Mouse (Mus musculus) limb, embryonic 15.5 days (tissue): ENCODE results near the gene Msl1. TPM values are rescaled to one million over a fixed set of nuclear protein-coding genes. Genes with fewer than 3 reads are reported as not detected.

Experiments
- ATAC-seq: fragments of 200-750 bp; cut with Nextera tagmentation; 2 replicates; pipeline ENCODE4 v1.8.0; 2017; ENCODE audit warnings: low read depth, moderate TSS enrichment; ENCODE audit not compliant: insufficient number of reproducible peaks, low FRiP score, low TSS enrichment
- H3K27ac ChIP-seq: fragments of 300-500 bp; sonication (generic); 2 replicates; pipeline ENCODE4 v1.5.1; 2015; ENCODE audit warnings: moderate library complexity, mild to moderate bottlenecking, inconsistent platforms
- H3K27me3 ChIP-seq: fragments of 300-500 bp; sonication (generic); 2 replicates; pipeline ENCODE4 v1.6.1; 2015; ENCODE audit warnings: inconsistent platforms
- H3K36me3 ChIP-seq: fragments of 300-500 bp; sonication (generic); 2 replicates; pipeline ENCODE4 v1.6.1; 2015; ENCODE audit warnings: inconsistent platforms
- H3K4me1 ChIP-seq: fragments of 300-500 bp; sonication (generic); 2 replicates; pipeline ENCODE4 v1.6.1; 2015; ENCODE audit warnings: inconsistent platforms
- H3K4me2 ChIP-seq: fragments of 300-500 bp; sonication (generic); 2 replicates; pipeline ENCODE4 v1.6.1; 2015; ENCODE audit warnings: mild to moderate bottlenecking, inconsistent platforms
- H3K4me3 ChIP-seq: fragments of 300-500 bp; sonication (generic); 2 replicates; pipeline ENCODE4 v1.5.1; 2015; ENCODE audit warnings: mild to moderate bottlenecking, inconsistent platforms
- H3K9ac ChIP-seq: fragments of 300-500 bp; sonication (generic); 2 replicates; pipeline ENCODE4 v1.6.1; 2015; ENCODE audit warnings: inconsistent platforms
- H3K9me3 ChIP-seq: fragments of 300-500 bp; sonication (generic); 2 replicates; pipeline ENCODE4 v1.6.1; 2016; ENCODE audit warnings: inconsistent platforms
- WGBS: fragments of 180-500 bp; shearing (Covaris S2); methylation state at CpG from one replicate; pipeline ENCODE4 v1.1.7; 2015; 5-methylcytosine and 5-hydroxymethylcytosine counted together
- polyA plus RNA-seq: library from polyadenylated mRNA; unstranded; fragments of >200 nt; fragmentation: Nextera tagmentation; extraction: Ambion mirVana; gene quantifications from 2 replicates; pipeline ENCODE4 v1.2.1, GENCODE M21; 2015

Gene Msl1
- polyA plus RNA-seq, 1 experiment from 2014 or later, result 25.8 TPM

DNA sequence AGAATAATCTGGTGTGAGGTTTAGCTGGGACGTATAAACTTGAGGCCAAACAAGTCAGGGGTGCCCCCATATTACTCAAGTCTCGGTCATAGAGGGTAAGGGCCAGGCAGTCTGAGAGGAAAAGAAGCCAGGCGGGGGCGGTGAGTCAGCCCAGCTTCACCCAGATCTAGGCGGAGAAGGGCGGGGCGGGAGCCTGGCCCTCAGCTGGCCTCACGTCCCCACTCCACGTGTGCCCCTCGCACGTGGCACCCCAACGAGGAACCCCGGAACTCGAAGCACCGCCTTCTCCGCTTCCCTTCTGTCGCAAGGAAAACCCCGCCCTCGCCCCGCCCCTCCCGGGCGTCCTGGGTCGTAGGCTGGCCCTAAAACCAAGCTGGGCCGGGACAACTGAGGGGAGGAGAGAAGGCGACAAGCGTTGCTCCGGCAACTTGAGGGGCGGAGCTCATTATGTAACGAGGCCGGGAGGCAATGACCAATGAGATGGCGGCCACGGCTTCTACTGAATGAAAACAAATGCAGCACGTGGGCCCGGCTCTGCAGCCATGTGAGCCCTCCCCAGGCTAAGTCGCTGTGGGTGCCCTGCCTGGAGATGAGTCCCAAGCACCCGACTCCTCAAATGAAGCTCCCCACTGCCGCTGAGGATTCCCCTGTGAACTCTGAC lies 21.6 kb upstream of the Msl1 start:
- ATAC-seq, result peak; percentile 76
- Histone ChIP-seq H3K9me3 (no peaks in the 10 kb centered on the region), H3K4me2 (peak overlapping the region; percentile 87), H3K27me3 (no peaks in the 10 kb centered on the region), H3K4me3 (peak overlapping the region; percentile 37), H3K9ac (no peak overlapping the region; the same call in 1 of the 2 replicates), H3K27ac (peak overlapping the region; percentile 35), H3K4me1 (peaks cover 64% of the 10 kb centered on the region), H3K36me3 (peaks cover 22% of the 10 kb centered on the region)
- under 1% methylated on average over 36 of the region's 37 CpGs for WGBS

DNA sequence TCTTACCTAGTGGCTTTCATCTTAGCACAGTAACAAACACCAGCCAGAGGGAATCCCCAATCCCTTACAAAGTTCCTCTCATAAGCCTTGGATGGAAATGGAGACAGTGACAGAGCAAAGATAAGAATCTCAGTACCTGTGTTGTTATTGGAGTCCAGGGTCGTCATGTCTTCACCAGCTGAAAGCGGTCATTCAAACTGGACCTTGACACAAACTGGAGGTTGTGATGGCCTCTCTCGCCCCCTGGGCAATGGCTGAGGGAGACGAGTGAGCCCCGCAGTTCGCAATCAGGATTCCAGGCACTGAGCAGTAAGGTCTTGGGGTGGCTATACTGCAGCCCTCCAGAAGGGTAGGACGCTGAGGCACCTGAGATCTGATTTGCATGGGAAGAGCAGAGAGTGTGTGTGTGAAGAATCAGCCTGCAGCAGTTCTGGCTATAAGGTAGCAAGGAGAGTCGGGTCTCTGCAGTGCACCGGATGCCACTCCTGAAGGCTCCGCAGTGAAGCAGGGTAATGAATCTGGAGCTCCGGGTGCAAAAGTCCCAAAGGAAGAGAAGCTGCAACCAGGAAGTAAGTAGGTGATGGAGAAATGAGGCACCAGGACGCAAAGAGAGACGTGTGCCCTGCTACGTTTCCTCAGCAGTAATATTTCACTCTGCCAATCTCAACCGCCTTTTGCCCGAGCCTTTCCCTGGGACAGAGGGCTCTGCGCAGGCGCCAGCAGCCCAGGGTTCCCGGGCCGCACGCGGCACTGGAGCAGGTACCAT lies 20.6 kb upstream of the Msl1 start, which contains the start of gene Nr1d1:
Nr1d1 (minus strand) TSS at position 752 of the 766 bp plus-strand sequence.
- H3K4me1 ChIP-seq, result peaks cover 62% of the 10 kb centered on the region

DNA sequence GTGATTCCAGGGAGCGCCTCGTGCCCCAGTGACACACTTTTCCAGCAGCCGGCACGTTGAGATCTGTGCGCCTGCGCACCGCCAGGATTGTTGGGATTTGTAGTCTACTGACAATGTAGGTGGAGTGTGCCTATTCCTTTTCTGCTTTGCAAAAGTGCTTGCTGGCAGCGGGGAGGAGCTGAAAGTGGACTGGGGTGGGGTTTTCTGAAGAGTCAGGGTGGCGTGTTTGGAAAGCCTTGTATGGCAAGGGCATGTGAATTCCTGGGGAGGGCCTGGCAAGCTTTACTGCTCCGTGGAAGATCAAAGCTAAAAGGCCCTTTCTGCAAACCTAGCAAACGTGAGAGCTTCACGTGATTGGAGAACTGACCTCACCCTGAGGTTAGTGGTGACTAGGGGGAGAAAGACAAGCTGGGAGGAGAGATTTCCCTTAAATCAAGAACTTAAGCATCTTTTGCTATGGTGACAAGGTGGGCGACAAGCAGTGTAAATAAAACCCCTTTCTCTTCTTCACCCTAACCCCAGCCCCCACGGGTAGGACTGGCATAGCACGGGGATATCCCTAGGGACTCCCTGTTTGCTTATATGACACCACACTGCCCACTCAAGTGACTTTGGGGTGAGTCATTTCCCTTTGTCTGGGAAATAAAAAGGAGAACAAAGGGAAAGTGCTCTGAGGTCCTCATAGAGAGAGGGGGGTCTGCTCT lies 19.8 kb upstream of the Msl1 start:
- 4% methylated on average over 15 of the region's 15 CpGs for WGBS
- H3K36me3 ChIP-seq, result peaks cover 6% of the 10 kb centered on the region; the same call in 1 of the 2 replicates
- no peak overlapping the region for H3K9ac ChIP-seq
- no peaks in the 10 kb centered on the region for H3K27me3 ChIP-seq
- peak overlapping the region; percentile 37 for H3K4me3 ChIP-seq
- peak overlapping the region; percentile 87 for H3K4me2 ChIP-seq
- H3K4me1 ChIP-seq, result peaks cover 62% of the 10 kb centered on the region
- H3K27ac ChIP-seq, result peak overlapping the region; percentile 89
- peak; percentile 66 for ATAC-seq
- no peaks in the 10 kb centered on the region for H3K9me3 ChIP-seq

More for the DNA sequence above, 20.6 kb upstream of the Msl1 start, which contains the start of gene Nr1d1:
- Histone ChIP-seq H3K4me3 (peak within 1 kb of the TSS; percentile 37), H3K9me3 (no peaks in the 10 kb centered on the region), H3K9ac (no peak within 1 kb of the TSS), H3K4me2 (peak within 1 kb of the TSS; percentile 87), H3K36me3 (peaks cover 12% of the 10 kb centered on the region; the same call in 1 of the 2 replicates), H3K27me3 (no peaks in the 10 kb centered on the region), H3K27ac (peak within 1 kb of the TSS; percentile 89)
- no peak for ATAC-seq
- WGBS, result 1% methylated on average over 22 of the region's 22 CpGs

DNA sequence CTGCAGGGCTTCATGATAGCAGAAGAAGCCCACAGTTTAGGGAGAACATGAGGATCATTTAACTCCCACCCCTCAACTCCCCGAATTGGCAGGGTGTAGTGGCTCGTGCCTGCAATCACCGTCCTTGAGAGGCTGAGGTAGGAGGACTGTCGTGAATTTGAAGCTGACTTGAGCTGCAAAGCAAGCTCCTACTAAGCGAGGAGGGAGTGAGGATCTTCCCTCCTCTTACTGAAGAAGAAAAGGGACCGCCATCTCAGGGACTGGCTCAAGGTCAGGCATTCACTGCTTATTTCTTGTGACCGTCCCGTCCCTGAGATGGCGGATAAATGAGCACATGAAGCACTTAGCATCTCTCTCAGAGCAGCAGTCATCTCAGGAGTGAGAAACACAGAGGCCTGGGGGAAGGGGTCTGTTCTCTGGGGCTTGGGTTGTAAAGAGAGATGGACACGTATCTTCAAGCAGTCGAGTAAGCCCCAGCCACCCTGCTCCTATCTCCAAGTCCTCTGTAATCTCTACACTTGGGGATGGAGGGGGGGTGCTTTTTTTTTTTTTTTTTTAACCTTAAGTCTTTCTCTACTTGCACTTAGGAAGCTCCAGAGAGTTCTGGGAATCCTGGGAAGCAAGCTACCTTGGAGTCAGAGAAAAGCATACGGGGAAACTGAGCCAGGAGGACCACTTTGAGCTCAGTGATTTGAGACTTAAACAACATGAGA lies 19.1 kb upstream of the Msl1 start:
- H3K4me1 ChIP-seq, result peaks cover 62% of the 10 kb centered on the region
- ATAC-seq, result no peak
- H3K9me3 ChIP-seq, result no peaks in the 10 kb centered on the region
- H3K27ac ChIP-seq, result peak overlapping the region; percentile 89
- 0 out of 2 replicates have a peak, but pooled peaks cover 3% of the 10 kb centered on the region for H3K36me3 ChIP-seq
- 44% methylated on average over 12 of the region's 12 CpGs for WGBS
- no peaks in the 10 kb centered on the region for H3K27me3 ChIP-seq
- H3K4me3 ChIP-seq, result no peak overlapping the region; the same call in 1 of the 2 replicates
- H3K4me2 ChIP-seq, result peak overlapping the region; percentile 87
- no peak overlapping the region for H3K9ac ChIP-seq

DNA sequence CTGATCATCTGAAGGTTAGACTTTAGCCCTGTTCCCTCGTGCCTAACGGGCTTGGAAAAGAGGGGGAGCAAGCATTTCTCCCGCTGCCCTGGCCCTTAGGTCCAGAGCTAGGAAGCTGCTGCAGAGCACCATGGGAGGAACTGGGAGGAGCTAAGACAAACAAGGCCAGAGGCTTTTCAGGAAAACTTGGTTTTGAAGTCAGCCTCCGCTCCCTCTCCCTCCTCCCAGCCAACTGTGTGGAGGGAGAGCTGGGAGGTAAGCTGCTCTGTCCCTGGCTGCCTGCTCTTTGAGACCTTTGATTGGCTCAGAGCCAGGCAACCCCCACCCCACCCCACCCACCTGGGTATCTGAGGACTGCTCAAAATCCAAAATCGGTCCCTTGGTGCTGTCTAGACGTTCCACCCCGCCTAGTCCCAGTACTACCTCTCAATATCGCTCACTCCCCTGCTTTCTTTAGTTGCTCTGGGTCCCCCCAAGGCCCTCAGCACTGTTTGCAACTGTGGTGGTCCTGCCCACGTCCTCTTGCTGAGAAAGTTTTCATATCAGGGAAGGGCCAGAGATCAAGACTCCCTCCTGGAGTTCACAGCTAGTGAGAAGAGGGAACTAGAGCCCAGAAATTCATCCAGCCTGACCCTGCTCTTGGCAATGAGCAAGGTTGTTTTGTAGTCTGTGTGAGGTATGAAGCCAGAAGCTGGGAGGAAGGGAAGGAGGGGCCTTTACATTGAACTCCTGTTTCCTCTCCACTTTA lies 18.3 kb upstream of the Msl1 start:
- Histone ChIP-seq H3K9me3 (no peaks in the 10 kb centered on the region), H3K36me3 (no peaks in the 10 kb centered on the region), H3K4me3 (no peak overlapping the region), H3K27me3 (no peaks in the 10 kb centered on the region), H3K4me1 (peaks cover 64% of the 10 kb centered on the region), H3K27ac (peak overlapping the region; percentile 89), H3K9ac (no peak overlapping the region), H3K4me2 (peak overlapping the region; percentile 27)
- no peak for ATAC-seq
- WGBS, result 14% methylated on average over 9 of the region's 9 CpGs

DNA sequence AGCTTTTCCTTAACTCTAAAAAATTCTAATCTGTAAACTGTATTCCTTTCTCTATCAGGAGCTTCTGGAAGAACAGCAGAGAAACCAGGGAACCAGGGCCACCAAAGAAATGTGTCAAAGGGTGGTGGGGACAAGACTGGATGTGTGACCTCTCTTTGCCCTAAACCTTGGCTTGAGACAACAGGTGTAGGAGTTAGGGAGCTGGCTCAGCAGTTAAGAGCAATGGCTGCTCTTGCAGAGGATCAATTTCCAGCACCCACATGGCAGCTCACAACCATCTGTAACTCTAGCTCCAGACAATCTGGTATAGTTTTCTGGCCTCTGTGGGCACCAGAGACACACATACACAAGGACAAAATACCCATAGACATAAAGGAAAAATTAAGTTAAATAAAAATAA lies 17.4 kb upstream of the Msl1 start:
- peak overlapping the region; percentile 89 for H3K27ac ChIP-seq
- H3K9me3 ChIP-seq, result no peaks in the 10 kb centered on the region
- H3K27me3 ChIP-seq, result no peaks in the 10 kb centered on the region
- H3K36me3 ChIP-seq, result no peaks in the 10 kb centered on the region
- ATAC-seq, result no peak
- no peak overlapping the region for H3K4me2 ChIP-seq
- peaks cover 65% of the 10 kb centered on the region for H3K4me1 ChIP-seq
- no peak overlapping the region for H3K9ac ChIP-seq
- H3K4me3 ChIP-seq, result no peak overlapping the region

DNA sequence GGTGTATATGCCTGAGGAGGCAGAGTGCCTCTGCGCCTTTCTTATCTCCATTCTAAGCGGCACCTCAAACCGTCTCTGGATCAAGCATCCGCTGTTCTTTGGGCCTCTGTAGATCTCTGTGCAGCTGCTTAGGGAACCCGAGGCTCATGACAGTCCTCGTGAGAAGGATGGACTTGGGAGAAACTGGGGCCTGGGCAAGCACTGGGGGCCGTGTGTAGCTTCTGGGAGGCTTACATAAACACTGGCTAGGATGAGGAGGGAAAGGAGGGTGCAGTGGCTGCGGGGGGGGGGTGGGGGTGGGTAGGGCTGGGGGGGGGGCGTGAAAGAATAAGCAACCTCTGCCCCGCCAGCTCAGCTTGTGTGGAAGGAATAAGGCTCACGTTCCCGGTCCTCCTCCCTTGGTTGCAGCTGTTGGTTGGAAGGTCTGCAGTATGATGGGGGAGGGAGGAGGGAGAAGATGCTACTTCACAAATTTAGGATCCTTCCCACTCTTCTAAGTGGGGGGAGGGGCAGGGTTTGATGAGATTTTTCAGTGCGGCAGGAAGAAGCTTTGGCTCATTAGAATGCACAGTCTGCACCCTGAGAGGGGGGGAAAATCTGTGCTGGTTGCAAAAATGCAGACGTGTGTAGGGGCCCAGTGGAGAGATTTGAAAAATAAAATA lies 13.3 kb upstream of the Msl1 start:
- no peaks in the 10 kb centered on the region for H3K9me3 ChIP-seq
- 0 out of 2 replicates have a peak overlapping the region, but pooled peaks have one; percentile 14 for H3K9ac ChIP-seq
- H3K4me3 ChIP-seq, result no peak overlapping the region
- H3K27me3 ChIP-seq, result no peaks in the 10 kb centered on the region
- WGBS, result 26% methylated on average over 13 of the region's 14 CpGs
- peaks cover 65% of the 10 kb centered on the region for H3K4me1 ChIP-seq
- no peaks in the 10 kb centered on the region for H3K36me3 ChIP-seq
- H3K4me2 ChIP-seq, result 0 out of 2 replicates have a peak overlapping the region, but pooled peaks have one; percentile 37
- no peak for ATAC-seq
- peak overlapping the region; percentile 89 for H3K27ac ChIP-seq

DNA sequence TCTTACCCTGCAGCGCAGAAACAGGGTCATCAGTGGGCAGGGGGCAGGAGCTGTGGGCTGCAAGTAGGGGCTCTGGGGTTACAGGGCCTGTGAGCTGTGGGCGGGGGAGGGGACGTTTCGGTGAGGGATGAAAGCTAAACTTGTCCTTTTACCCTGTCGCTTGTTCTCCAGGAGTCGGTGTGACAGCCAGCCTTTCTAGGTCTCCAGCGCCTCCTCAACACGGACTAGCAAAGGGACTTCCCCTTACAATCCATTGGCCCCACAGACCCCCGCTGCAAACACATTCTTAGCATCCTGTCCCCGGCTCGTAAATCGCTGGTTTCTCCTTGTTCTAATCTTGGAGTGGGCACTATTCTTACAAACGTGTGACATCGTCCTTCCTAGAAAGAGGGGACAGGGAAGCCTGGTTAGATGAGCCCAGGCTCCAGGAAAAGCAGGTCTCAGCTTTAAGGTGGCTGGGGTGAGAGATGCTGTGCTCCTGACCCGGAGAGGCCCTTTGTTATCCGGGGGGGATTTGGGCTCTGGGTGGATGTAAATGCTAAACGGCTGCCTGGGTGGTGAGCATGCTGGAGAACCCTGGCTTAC lies 12.6 kb upstream of the Msl1 start:
- H3K9me3 ChIP-seq, result no peaks in the 10 kb centered on the region
- no peaks in the 10 kb centered on the region for H3K36me3 ChIP-seq
- peak overlapping the region; percentile 37 for H3K4me2 ChIP-seq
- no peaks in the 10 kb centered on the region for H3K27me3 ChIP-seq
- peak overlapping the region; percentile 20; the same call in 1 of the 2 replicates for H3K4me3 ChIP-seq
- H3K27ac ChIP-seq, result peak overlapping the region; percentile 89
- H3K9ac ChIP-seq, result no peak overlapping the region; the same call in 1 of the 2 replicates
- H3K4me1 ChIP-seq, result peaks cover 67% of the 10 kb centered on the region
- 12% methylated on average over 17 of the region's 17 CpGs for WGBS
- no peak for ATAC-seq

- Histone ChIP-seq H3K4me1 (peaks cover 65% of the 10 kb centered on the region), H3K9ac (no peak overlapping the region; the same call in 1 of the 2 replicates), H3K27me3 (no peaks in the 10 kb centered on the region), H3K9me3 (no peaks in the 10 kb centered on the region), H3K27ac (peak overlapping the region; percentile 89), H3K36me3 (no peaks in the 10 kb centered on the region), H3K4me2 (peak overlapping the region; percentile 37), H3K4me3 (peak overlapping the region; percentile 20)
- peak; percentile 46; the same call in 1 of the 2 replicates for ATAC-seq
- 1% methylated on average over 20 of the region's 20 CpGs for WGBS
Observed at GRCm38 (mm10) chr11:98783236-98783696, 12.1 kb upstream of the Msl1 start.

DNA sequence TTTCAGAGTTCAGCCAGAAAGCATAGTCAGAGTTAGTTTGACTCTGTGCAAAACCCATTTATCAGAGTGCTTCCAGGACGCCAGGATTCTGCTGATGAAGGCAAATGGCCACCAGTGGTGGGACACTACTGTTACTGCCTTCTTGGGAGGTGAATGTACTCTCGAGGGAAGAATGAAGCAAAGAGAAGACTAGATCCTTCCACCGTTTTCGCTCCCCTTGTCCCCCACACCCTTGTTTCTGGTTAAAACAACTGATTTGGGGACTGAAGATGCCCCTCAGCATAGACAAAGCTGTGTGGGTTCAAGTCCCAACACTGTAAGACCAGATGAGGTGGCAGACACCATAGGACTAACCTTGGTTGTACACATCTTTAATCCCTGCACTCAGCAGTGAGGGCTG lies 11.2 kb upstream of the Msl1 start:
- WGBS, result 72% methylated on average over 4 of the region's 4 CpGs
- H3K36me3 ChIP-seq, result no peaks in the 10 kb centered on the region
- peaks cover 71% of the 10 kb centered on the region for H3K4me1 ChIP-seq
- H3K27ac ChIP-seq, result peak overlapping the region; percentile 89
- H3K4me2 ChIP-seq, result no peak overlapping the region
- H3K4me3 ChIP-seq, result no peak overlapping the region
- H3K9ac ChIP-seq, result no peak overlapping the region
- H3K9me3 ChIP-seq, result no peaks in the 10 kb centered on the region
- no peak for ATAC-seq
- H3K27me3 ChIP-seq, result no peaks in the 10 kb centered on the region
